Mouse (Mus musculus) heart, adult 9 months (tissue): ENCODE data around the gene Cyp24a1.
"Not testable (repeated sequence)": the region's sequence is repeated elsewhere in the genome, so short reads cannot be mapped to it uniquely, and the experiment has no call there.

ENCODE experiments used
- DNase-seq, 2 experiments: peaks; one replicate each; pipeline ENCODE4 v3.0.0; 2022; ENCODE audit warnings: low spot score in 2 of 2

Cyp24a1 gene

GRCm38 (mm10) chr2:170494784-170495710 is 1.9 kb downstream of the Cyp24a1 start:
- no peak for DNase-seq

GRCm38 (mm10) chr2:170487890-170488502 is 8.9 kb downstream of the Cyp24a1 start:
- DNase-seq: no peak

GRCm38 (mm10) chr2:170487202-170487601 is 9.7 kb downstream of the Cyp24a1 start:
- DNase-seq: no peak

- no peak for DNase-seq
Observed at GRCm38 (mm10) chr2:170483914-170484313, 13.0 kb downstream of the Cyp24a1 start.

- no peak for DNase-seq
Observed at GRCm38 (mm10) chr2:170482019-170482540, 14.9 kb downstream of the Cyp24a1 start.

GRCm38 (mm10) chr2:170476643-170477042 is 20.3 kb downstream of the Cyp24a1 start:
- no peak for DNase-seq

GRCm38 (mm10) chr2:170476215-170476614 is 20.7 kb downstream of the Cyp24a1 start:
- DNase-seq: no peak

GRCm38 (mm10) chr2:170475164-170475563 is 21.8 kb downstream of the Cyp24a1 start:
- DNase-seq: no peak

- no peak for DNase-seq
Observed at GRCm38 (mm10) chr2:170474125-170474524, 22.8 kb downstream of the Cyp24a1 start.

- no peak for DNase-seq
Observed at GRCm38 (mm10) chr2:170470591-170470990, 26.4 kb downstream of the Cyp24a1 start.

GRCm38 (mm10) chr2:170469616-170470308 is 27.2 kb downstream of the Cyp24a1 start:
- DNase-seq: no peak

- DNase-seq: no peak
Observed at GRCm38 (mm10) chr2:170468009-170468408, 28.9 kb downstream of the Cyp24a1 start.

- DNase-seq: no peak
Observed at GRCm38 (mm10) chr2:170464817-170465216, 32.1 kb downstream of the Cyp24a1 start.

GRCm38 (mm10) chr2:170461652-170462051 is 35.3 kb downstream of the Cyp24a1 start:
- no peak for DNase-seq

- DNase-seq: no peak
Observed at GRCm38 (mm10) chr2:170459805-170460204, 37.1 kb downstream of the Cyp24a1 start.

GRCm38 (mm10) chr2:170459183-170459582 is 37.8 kb downstream of the Cyp24a1 start:
- DNase-seq: no peak

GRCm38 (mm10) chr2:170453809-170454208 is 43.1 kb downstream of the Cyp24a1 start:
- not testable (repeated sequence) for DNase-seq

GRCm38 (mm10) chr2:170450933-170451332 is 46.0 kb downstream of the Cyp24a1 start:
- peak; percentile 28 to 63 for DNase-seq

- DNase-seq: no peak
Observed at GRCm38 (mm10) chr2:170447651-170448050, 49.3 kb downstream of the Cyp24a1 start.

GRCm38 (mm10) chr2:170446843-170447383 is 50.0 kb downstream of the Cyp24a1 start:
- DNase-seq: no peak

GRCm38 (mm10) chr2:170445861-170446260 is 51.1 kb downstream of the Cyp24a1 start:
- no peak for DNase-seq

- DNase-seq: no peak
Observed at GRCm38 (mm10) chr2:170442535-170442934, 54.4 kb downstream of the Cyp24a1 start.
